Mouse (Mus musculus) spleen, adult 2 months (tissue): Measurements from ENCODE around the gene 1700020N01Rik. TPM values are rescaled to one million over a fixed set of nuclear protein-coding genes. Genes with fewer than 3 reads are reported as not detected.

Experiments
- DNase-seq, 2 experiments: peaks; one replicate each; pipeline versions ENCODE4 v3.0.0 to v3.0.0-alpha.2; 2012 to 2021; ENCODE audit warnings: low spot score in 2 of 2, low read depth in 1 of 2
- H3K27ac ChIP-seq: fragments of 200-500 bp; 2 replicates; pipeline ENCODE4 v1.5.1; 2012; ENCODE audit warnings: low read length, inconsistent platforms; ENCODE audit not compliant: insufficient read depth
- H3K27me3 ChIP-seq: fragments of 200-500 bp; 2 replicates; pipeline ENCODE4 v1.6.1; 2012; ENCODE audit warnings: mild to moderate bottlenecking, moderate library complexity, low read length, inconsistent platforms; ENCODE audit not compliant: control insufficient read depth, insufficient read depth
- H3K36me3 ChIP-seq: fragments of 200-500 bp; 2 replicates; pipeline ENCODE4 v1.6.1; 2012; ENCODE audit warnings: mild to moderate bottlenecking, low read length, inconsistent platforms; ENCODE audit not compliant: control insufficient read depth, insufficient read depth
- H3K4me1 ChIP-seq: fragments of 200-500 bp; 2 replicates; pipeline ENCODE4 v1.6.1; 2011; ENCODE audit warnings: inconsistent platforms; ENCODE audit not compliant: control insufficient read depth, insufficient read depth, insufficient read length
- H3K4me3 ChIP-seq: fragments of 200-500 bp; 2 replicates; pipeline ENCODE4 v1.5.1; 2011; ENCODE audit warnings: mild to moderate bottlenecking, inconsistent platforms; ENCODE audit not compliant: insufficient read depth, insufficient read length; ENCODE audit errors: extremely low read depth
- CTCF ChIP-seq: fragments of 200-500 bp; IDR thresholded peaks from 2 replicates; pipeline ENCODE4 v1.5.1; 2011; ENCODE audit warnings: mild to moderate bottlenecking, inconsistent platforms; ENCODE audit not compliant: insufficient read depth, insufficient read length, insufficient replicate concordance; ENCODE audit errors: extremely low read depth
- POLR2A ChIP-seq: fragments of 200-500 bp; IDR thresholded peaks from 2 replicates; pipeline ENCODE4 v1.6.1; 2011; ENCODE audit warnings: low read depth, low read length, inconsistent platforms
- WGBS: fragments of 180-500 bp; shearing (Covaris S2); methylation state at CpG from one replicate; pipeline ENCODE4 v1.1.7; 2018; 5-methylcytosine and 5-hydroxymethylcytosine counted together
- polyA plus RNA-seq: library from polyadenylated mRNA; depleted of rRNA; stranded (reverse); fragments of >200 nt; gene quantifications from 2 replicates; pipeline ENCODE4 v1.2.3, GENCODE M21; 2012; rRNA removed

The 1700020N01Rik gene
- polyA plus RNA-seq, 1 experiment = not detected

DNA sequence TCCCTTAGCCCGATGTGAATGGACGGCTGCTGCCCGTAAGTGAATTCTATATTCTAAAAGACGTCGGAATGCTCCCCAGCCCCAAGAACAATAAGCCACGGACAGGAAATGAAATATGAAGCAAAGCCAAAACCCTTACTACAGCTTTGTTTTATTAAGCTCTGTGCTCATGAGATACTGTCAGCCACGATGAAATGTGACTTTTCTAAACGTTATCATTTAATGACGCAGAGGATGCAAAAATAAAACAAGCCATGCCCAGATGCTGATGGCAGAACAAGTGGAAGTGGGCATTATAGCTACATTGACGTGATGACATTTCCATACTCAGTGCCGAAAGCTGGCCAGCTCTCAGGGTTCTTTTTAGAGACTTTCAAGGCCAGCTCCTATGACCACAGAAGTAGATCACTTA lies 76.8 kb downstream of the 1700020N01Rik start:
- DNase-seq = no peak
- Histone ChIP-seq H3K4me1 (peaks cover 2% of the 10 kb centered on the region; the same call in 1 of the 2 replicates), H3K27me3 (no peaks in the 10 kb centered on the region), H3K27ac (no peak overlapping the region), H3K4me3 (no peak overlapping the region), H3K36me3 (no peaks in the 10 kb centered on the region)
- no peak for TF ChIP-seq POLR2A
- no peak for TF ChIP-seq CTCF
- 43% methylated on average over 11 of the region's 11 CpGs for WGBS

DNA sequence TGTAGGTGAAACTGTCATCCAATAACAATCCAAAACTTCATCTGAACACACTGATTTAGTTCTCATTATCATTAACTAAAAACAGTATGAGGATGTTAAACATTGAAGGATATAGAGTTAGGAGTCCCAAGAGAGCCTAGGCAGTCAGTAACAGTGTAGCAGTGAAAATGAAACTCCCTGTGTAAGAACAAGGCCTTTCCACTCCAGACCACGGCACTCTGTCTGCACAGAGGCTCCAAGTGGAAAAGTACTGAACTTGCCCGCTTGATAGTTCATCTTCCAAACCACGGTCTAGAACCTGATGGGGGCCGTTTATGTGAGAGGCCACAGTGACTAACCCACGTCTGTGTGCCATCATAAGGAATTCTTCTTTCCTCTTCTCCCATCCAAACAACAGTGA lies 77.2 kb downstream of the 1700020N01Rik start:
- no peak for DNase-seq
- no peak overlapping the region for H3K4me3 ChIP-seq
- 60% methylated on average over 5 of the region's 5 CpGs for WGBS
- H3K27ac ChIP-seq = no peak overlapping the region
- peaks cover 2% of the 10 kb centered on the region; the same call in 1 of the 2 replicates for H3K4me1 ChIP-seq
- H3K27me3 ChIP-seq = no peaks in the 10 kb centered on the region
- no peaks in the 10 kb centered on the region for H3K36me3 ChIP-seq
- TF ChIP-seq CTCF = no peak
- TF ChIP-seq POLR2A = no peak

Other genes with a start within 250 kb of the 1700020N01Rik start
- gene Aldh8a1, start 215.9 kb upstream of the 1700020N01Rik start, polyA plus RNA-seq = 0.06 TPM in 1 of 2 replicates, not detected in the other